In the genomic region with DNA sequence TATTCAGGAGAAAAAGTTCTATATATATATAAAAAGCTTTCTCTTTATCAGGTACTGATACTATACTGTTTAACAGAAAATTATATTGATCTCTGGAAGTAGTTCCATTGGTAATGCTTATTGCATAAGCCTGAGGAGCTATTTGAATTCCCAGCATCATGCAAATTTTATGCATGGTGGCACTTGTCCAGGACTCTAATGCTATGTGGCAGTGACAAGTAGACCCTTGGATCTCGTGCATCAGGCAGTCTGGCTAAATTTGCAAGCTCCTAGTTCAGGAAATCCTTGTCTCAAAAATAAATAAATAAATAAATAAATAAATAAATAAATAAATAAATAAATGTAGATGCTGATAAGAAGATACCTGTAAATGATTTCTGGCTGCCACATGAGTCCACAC, we compare ENCODE assay signal across 26 mouse cellular contexts. TPM values are rescaled to one million over a fixed set of nuclear protein-coding genes. Genes with fewer than 3 reads are reported as not detected.
DNase-seq lines count a peak whose midpoint lies in the region; ATAC-seq and TF ChIP-seq lines count a peak whose summit lies in the region.
"Had no signal": no experiment of that assay in that cellular context is flagged by ENCODE, and none has a peak within 500 bp of the region (broad histone marks: within the 10 kb centered on the region; RNA-seq: fewer than 3 reads in every experiment).

No protein-coding gene starts in this region.

- H3K36me3 ChIP-seq in forebrain, embryonic 16.5 days (ENCODE audit: control insufficient read depth, insufficient read depth) = no peaks in the 10 kb centered on the region
- no peaks in the 10 kb centered on the region for H3K36me3 ChIP-seq in forebrain, embryonic 15.5 days
- H3K36me3 ChIP-seq: embryonic facial prominence, embryonic 13.5 days; heart, embryonic 15.5 days had no signal

- H3K4me1 ChIP-seq in forebrain, embryonic 16.5 days (replicated peaks; ENCODE audit: control insufficient read depth, insufficient read depth, low read length) = peaks cover 9% of the 10 kb centered on the region
- H3K4me1 ChIP-seq in forebrain, embryonic 15.5 days = peaks cover 6% of the 10 kb centered on the region; the same call in 1 of the 2 replicates
- H3K4me1 ChIP-seq: embryonic facial prominence, embryonic 10.5 days; embryonic facial prominence, embryonic 13.5 days; heart, embryonic 12.5 days; heart, embryonic 15.5 days; hindbrain, embryonic 10.5 days had no signal

- H3K4me2 ChIP-seq in forebrain, embryonic 16.5 days (ENCODE audit: low read length) = no peak overlapping the region
- H3K4me2 ChIP-seq in forebrain, embryonic 15.5 days (replicated peaks) = no peak overlapping the region
- H3K4me2 ChIP-seq: embryonic facial prominence, embryonic 13.5 days; heart, embryonic 12.5 days; heart, embryonic 15.5 days had no signal

- ATAC-seq in forebrain, embryonic 16.5 days = peak; percentile 41; the same call in 1 of the 2 replicates
- ATAC-seq in forebrain, embryonic 15.5 days (replicated peaks) = no peak
- ATAC-seq: CD4-positive, CD25-positive, alpha-beta regulatory T cell, adult 4 months; hindbrain, embryonic 16.5 days; inflammation-experienced regulatory T-cells, adult 6 months; intestine, embryonic 16.5 days had no signal

- TF ChIP-seq POLR2A in brain, embryonic 14.5 days (IDR thresholded peaks at IDR 0.05; ENCODE audit: borderline replicate concordance, extremely low read depth, insufficient read depth, insufficient read length, poor library complexity, severe bottlenecking) = no peak

- peak; percentile 3 for DNase-seq in left cerebral cortex, postnatal 4 days
- DNase-seq in left cerebral cortex, adult 11 months (ENCODE audit: low spot score) = no peak
- DNase-seq in brain, embryonic 14.5 days (ENCODE audit: low read depth) = peak; percentile 77
- DNase-seq in right cerebral cortex, adult 18-20 months = no peak
- DNase-seq: adrenal gland, adult 2 months; adrenal gland, postnatal 14 days; cerebellum, adult 11-12 months; cerebellum, adult 8-10 months; cerebellum, postnatal 36 days; embryo, embryonic 11 days; gastrocnemius, postnatal 25 days; heart, adult 18-20 months; heart, postnatal 10 days; heart, postnatal 36 days had no signal

- no peaks in the 10 kb centered on the region for H3K27me3 ChIP-seq in forebrain, embryonic 16.5 days (replicated peaks; ENCODE audit: control insufficient read depth, insufficient read depth, low read length)
- H3K27me3 ChIP-seq in forebrain, embryonic 15.5 days = no peaks in the 10 kb centered on the region
- H3K27me3 ChIP-seq: embryonic facial prominence, embryonic 13.5 days; heart, embryonic 12.5 days; heart, embryonic 15.5 days had no signal

- no peak overlapping the region for H3K4me3 ChIP-seq in forebrain, embryonic 16.5 days (replicated peaks; ENCODE audit: low read length)
- H3K4me3 ChIP-seq in forebrain, embryonic 15.5 days = no peak overlapping the region
- H3K4me3 ChIP-seq: embryonic facial prominence, embryonic 10.5 days; embryonic facial prominence, embryonic 13.5 days; erythroblast, embryonic 14.5 days; heart, embryonic 12.5 days; heart, embryonic 15.5 days; hindbrain, embryonic 10.5 days had no signal

- no peak overlapping the region for H3K9ac ChIP-seq in forebrain, embryonic 16.5 days (replicated peaks; ENCODE audit: low read depth, low read length)
- H3K9ac ChIP-seq in forebrain, embryonic 15.5 days (replicated peaks) = no peak overlapping the region
- H3K9ac ChIP-seq: embryonic facial prominence, embryonic 13.5 days; heart, embryonic 12.5 days; heart, embryonic 15.5 days had no signal

- no peak overlapping the region for H3K27ac ChIP-seq in forebrain, embryonic 16.5 days (ENCODE audit: low read length)
- H3K27ac ChIP-seq in forebrain, embryonic 15.5 days (replicated peaks) = no peak overlapping the region
- H3K27ac ChIP-seq: embryonic facial prominence, embryonic 10.5 days; embryonic facial prominence, embryonic 13.5 days; heart, embryonic 15.5 days; hindbrain, embryonic 10.5 days had no signal

- intact Hi-C loops in left cerebral cortex, postnatal 4 days (cut with DNase I) = no loop called here

- no peak for TF ChIP-seq CTCF in brain, embryonic 14.5 days (IDR thresholded peaks at IDR 0.05; ENCODE audit: borderline replicate concordance, extremely low read depth, insufficient read depth, insufficient read length)

- WGBS in forebrain, embryonic 16.5 days = 20% methylated on average over 1 of the region's 1 CpGs
- 24% methylated on average over 1 of the region's 1 CpGs for WGBS in forebrain, embryonic 15.5 days

- H3K9me3 ChIP-seq in forebrain, embryonic 16.5 days (ENCODE audit: control insufficient read depth, low read length) = no peaks in the 10 kb centered on the region
- no peaks in the 10 kb centered on the region for H3K9me3 ChIP-seq in forebrain, embryonic 15.5 days
- H3K9me3 ChIP-seq: embryonic facial prominence, embryonic 10.5 days; embryonic facial prominence, embryonic 13.5 days; heart, embryonic 12.5 days; heart, embryonic 15.5 days; hindbrain, embryonic 10.5 days had no signal

RNA-seq across cellular contexts. Expression of gene Fancl, which starts 55.2 kb away (rescaled TPM):
- 13.8 and 14.6 TPM in 2 replicates for polyA plus RNA-seq in forebrain, embryonic 16.5 days (2015; fragmentation: Nextera tagmentation; extraction: Ambion mirVana)
- polyA plus RNA-seq in forebrain, embryonic 15.5 days (2015; fragmentation: Nextera tagmentation; extraction: Ambion mirVana) = 13.6 and 14.4 TPM in 2 replicates
- 10 to 100 TPM; 10.6 to 12.1 TPM for total RNA-seq in left cerebral cortex, postnatal 4 days (2021)
- 9.1 and 10.3 TPM in 2 replicates for polyA plus RNA-seq in brain, embryonic 14.5 days (2012; rRNA removed)

Comparison
In these comparisons a context has a peak if more than half of its experiments do, and no peak if none do; other contexts are left out.
1. DNase-seq: peak in left cerebral cortex, postnatal 4 days (single experiment) and brain, embryonic 14.5 days (single experiment); none in left cerebral cortex, adult 11 months (single experiment) and right cerebral cortex, adult 18-20 months (single experiment).